Mouse (Mus musculus): Measurements from ENCODE around the gene Vti1a.

- TF ChIP-seq CTCF (conservative IDR thresholded peaks at IDR 0.05; ENCODE audit: low read length): no peak
- no peak for TF ChIP-seq POU5F1 (IDR thresholded peaks at IDR 0.05; ENCODE audit: borderline replicate concordance, low read length)
- TF ChIP-seq NANOG (IDR thresholded peaks at IDR 0.05; ENCODE audit: borderline replicate concordance, low read length): no peak
Observed at GRCm38 (mm10) chr19:55579310-55579709, 263.2 kb downstream of the Vti1a start.
